Mouse (Mus musculus) embryo, embryonic 10.5 days (tissue): Measurements from ENCODE around the gene Nup107.

Experiments used
- DNase-seq: peaks from one replicate; pipeline ENCODE4 v3.0.0-alpha.2; 2015; ENCODE audit warnings: low spot score

Nup107 gene

DNA sequence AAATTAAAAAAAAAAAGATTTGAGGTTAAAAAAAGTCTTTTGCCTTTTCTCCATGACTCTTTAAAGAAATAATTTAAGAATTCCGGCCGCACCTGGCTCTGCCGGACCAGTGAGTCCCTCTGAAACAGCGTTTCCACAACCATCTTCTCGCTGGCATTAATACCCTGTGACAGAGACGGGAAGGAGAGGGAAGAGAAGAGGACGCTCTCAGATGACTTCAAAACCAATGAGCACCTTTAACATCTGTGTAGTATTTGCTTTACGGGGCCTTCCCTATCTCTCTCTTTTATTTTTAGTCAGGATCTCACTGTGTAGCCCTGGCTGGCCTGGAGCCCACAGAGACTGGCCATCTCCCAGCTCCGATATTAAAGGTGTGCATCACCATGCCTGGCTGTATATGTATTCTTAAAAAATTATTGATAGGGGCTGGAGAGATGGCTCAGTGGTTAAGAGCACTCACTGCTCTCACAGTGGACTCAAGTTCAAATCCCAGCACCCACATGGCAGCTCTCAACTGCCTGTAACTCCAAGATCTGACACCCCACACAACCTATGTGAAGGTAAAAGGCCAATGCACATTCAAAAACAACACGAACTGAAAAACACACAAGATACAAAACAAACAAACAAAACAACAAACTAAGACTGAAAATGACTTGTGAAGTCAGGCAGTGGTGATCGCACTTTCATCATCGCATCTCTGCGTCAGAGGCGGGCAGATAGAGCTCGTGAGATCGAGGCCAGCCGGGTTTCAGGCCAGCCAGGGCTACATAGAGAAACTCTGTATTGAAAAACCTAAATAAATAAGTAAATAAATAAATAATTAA lies 14.8 kb downstream of the Nup107 start:
- DNase-seq: no peak

DNA sequence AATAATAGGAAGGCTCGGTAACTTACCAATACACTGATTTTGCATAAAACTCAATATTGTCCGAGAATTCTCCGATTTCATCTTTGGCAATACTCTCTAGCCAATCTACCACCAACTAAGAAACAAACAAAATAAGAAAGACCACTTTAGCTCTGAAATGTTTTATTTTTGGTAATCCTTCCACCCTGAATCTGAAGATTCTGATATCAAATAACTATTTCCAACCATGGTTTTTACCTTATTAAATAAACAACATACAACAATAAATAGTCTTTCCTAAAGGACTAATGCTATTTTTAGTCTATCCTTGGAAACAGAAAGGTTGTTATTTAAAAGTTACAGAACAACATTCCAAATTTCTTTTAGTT lies 15.4 kb downstream of the Nup107 start:
- DNase-seq: no peak

DNA sequence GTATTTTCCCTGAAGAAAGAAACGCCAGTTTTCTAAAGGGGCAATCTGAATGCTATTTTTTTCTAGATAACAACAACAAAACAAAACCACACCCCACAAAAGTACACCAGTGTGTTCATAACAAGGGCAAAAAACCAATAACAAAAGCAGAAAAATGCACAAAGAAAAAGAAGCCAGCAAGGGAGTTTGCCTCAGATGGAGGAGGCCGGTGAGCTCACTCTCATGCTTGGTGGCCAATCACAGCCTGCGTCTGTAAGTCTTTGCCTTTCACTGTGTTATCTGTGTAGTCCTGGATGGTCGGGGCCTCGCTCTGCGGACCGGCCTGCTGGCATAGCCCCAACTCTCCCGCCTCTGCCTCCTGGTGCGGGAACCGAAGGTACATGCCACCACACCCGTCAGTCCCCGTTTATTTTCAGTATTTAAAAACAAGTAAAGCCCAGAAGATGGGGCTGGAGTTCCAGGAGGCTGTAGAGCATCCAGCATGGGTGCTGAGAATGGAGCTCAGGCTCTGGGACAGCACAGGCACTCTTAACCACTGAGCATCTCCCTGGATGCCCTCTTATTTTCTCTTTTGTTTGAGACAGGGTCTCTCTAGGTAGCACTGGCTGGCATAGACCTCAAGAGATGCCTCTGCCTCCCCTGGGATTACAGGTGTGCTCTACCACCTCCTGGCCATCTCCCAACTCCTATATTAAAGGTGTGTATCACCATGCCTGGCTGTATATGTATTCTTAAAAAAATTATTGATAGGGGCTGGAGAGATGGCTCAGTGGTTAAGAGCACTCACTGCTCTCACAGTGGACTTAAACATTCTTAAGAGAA lies 16.0 kb downstream of the Nup107 start:
- DNase-seq: no peak

DNA sequence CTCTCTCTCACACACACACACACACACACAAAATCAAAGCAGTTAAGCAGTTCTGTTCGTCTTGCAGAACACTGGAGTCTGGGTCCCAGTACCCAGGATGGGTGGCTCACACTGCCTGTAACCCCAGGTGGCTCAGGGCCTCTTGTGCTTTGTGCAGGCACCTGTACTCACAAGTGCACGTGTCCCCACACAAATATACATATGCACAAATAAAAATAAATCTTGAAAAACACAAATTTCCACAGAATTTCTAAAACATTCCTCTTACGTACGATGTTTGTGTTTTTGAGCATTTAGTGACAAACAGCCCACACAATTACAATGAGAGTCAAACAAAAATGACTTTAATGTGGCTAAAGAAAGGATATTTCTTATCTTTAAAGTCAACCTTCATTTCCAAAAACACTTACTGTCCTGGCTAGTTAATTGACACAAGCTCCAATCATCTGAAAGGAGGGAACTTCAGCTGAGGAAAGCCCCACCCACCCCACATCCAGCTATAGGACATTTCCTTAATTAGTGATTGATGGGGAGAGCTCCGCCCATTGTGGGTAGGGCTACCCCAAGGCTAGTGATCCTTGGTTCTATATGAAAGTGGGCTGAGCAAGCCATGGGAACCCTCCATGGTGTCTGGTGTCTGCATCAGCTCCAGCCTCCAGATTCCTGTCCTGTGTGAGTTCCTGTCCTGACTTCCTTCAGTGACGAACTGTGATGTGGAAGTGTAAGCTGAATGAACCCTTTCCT lies 16.9 kb downstream of the Nup107 start:
- no peak for DNase-seq

DNA sequence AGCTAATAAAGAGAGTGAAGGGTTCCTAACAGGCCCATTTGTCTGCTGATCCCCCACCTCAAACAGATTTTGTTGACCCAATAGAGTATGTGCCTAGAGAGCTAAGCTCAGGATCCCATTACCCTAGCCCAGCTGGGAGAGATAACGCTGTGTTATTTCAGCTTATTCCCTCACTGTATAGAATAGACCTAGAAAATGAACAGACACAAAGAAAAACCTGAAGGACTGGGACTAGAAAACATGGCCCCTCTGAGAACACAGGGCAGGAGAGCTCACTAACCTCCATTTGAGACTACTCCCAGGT lies 17.7 kb downstream of the Nup107 start:
- no peak for DNase-seq

DNA sequence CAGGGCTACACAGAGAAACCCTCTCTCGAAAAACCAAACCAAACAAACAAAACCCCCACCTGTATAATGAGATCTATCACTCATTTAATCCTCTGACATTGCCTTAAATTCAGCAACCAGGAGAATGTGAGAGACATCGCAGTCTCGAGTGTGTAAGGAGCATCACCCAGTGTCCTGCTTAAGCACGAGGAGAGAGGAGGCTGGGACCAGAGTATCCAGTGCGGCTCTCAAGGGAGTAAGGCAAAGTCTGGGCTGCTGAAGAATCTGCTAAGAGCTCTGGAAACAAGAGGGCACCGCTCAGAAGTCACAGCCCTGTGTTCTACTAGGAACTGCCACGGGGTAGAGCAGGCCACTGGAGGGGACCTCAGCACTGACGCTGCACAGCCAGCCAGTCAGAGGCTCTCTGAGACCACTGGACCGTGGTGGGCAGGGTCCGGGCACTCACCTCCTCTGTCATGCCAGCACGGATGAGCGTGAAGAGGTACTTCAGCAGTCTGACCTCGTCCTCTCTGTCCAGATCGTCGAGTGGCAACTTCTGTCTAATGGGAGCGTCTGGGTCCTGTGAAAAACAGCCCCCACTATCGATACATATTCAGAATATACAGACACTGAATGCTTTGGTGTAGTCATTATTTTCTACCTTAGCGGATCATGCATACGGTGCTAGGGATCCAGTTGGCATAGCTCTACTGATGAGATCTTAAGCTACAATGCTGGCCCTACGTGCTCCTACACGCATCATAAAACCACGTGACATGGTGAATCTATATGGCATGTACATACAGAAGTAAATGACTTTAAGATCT lies 18.3 kb downstream of the Nup107 start:
- no peak for DNase-seq

DNA sequence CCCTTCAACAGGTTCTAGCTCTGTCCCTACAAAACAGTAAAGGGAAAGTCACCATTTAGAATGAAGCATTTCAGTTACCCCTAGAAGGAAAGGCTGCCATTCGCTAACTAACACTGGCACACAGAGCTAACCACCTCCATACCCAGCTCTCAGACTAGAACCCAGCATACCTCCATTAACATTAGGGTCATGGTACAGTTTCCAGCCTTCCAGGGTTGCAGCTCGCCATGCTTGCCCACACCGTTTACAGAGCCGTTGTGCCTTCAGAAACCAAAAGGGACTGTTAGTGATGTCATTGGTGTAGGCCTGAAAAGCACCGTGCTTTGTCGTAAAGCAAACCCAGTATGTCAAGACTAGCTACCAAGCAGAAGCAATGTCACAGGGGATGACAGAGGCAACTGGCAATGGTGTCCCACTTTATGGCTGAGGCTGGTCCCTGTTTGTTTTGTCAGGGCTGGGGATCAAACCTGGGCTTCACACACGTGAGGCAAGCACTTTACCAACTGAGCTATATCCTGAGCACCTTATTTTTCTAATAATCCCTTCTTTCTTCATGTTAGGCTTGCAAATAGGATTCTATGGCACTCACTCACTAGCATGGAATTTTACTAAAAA lies 19.3 kb downstream of the Nup107 start:
- DNase-seq: no peak

DNA sequence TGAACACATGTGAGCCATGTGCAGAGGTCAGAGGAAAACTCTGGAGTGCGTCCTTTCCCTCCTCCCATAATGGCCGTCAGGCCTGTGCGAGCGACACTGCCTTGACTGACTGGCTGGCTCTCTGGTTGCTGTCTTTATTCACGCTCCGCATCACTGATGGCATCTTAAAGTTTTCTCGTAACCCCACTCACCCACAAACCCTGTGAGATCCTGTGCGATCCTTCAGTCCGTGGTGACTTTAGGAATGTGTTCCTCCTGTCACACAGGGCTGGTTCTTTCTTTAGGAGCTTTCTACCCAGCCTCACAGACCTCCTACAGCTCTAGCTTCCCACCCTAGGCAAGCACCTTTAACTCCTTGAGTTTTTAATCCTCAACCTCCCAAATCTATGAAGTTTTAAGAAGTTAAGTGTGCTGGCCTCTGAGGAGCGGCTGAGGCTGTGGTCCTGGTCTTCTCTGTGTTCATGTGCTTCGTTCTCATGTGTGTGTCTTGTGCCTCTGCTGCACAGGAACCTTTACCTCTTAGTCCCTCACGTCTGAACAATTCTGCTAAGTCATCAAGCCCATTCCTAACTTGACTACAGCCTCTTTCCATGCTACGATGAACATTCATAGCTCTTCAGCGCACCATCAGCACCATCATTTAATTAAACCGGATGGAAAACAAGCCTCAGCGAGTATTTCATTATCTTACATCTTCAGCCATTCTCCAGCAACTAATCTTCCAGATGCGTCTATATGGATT lies 20.0 kb downstream of the Nup107 start:
- no peak for DNase-seq

DNA sequence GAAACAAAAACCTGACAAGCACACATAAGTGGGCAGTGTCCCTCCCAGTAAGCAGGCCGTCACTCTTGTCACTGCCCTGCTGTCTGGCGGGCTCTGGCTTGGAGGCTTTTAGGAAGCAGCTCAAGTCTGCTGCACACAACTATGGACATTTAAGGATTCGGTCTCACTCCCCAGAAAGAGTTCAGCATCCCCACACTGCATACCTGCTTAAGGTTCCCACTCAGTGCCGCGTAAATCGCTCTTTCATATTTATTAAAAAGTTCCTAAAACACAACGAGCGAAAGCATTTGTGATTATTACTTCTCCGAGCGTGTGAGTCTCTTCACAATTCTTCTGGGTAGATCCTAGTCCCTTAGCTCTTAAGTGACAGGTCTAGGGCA lies 21.4 kb downstream of the Nup107 start:
- no peak for DNase-seq

DNA sequence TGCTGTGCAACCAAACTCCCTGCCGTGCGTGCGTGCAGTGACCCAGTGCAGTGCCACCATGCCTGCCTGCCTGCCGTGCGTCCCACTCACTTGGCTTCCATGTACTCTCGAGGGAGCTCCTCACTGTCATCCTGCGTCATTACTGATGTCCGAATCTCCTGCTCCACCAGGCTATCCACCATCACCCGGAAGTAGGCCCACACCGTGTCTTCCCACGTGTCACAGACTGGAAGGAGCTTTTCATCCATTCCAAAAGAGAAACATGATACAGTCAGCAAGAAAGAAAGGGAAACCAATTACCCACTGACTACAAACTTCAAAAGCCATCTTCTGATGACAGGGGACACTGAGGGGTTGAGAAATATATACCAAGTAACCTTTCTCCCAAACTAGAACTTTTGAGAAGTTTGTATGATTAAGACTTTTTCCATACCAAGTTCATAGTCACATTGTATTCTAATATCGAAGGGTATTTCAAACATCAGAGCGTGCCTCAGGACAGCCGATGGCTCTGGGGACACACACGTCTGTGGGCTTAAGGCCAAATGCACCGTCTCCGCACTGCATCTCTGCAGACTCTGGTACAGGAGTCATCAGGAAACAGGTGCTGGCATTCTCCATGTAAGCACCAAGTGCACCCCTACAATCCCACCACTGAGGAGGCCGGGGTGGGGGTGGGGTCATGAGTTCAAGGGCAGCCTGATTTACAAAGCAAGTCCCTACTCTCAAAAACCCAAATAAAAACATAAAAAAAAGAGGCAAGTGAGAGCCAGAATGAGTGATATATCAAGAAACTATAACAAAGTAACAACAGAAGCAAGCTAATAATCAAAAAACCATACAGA lies 22.0 kb downstream of the Nup107 start:
- DNase-seq: no peak

DNA sequence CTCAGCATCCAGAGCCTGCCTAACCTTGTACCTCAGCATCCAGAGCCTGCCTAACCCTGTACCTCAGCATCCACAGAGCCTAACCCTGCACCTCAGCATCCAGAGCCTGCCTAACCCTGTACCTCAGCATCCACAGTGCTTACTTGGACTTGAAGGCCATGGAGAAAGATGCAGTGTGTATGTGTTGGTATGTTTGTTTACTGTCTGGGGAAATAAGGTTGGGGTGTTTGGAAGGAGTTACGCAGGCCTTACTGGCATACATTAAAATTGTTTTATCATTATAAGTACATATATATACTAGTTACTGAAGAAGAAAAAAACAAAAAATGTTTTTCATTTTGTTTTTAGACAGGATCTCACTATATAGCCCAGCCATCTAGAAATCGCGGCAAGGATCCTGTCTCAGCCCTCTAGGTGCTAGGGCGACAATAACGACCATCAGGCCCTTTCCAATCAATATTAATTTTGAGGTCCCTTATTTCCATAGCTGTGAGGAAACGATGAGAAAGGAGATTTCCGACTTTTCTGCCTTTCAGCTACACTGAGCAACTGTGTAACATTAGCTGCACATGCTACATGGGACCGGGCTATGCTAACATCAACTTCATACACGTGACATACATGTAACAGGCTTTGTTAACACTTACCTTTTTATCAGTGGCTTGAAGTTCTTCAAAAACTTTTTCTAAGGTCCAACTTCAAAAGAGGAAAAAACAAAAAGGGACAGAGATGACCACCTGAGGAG lies 22.8 kb downstream of the Nup107 start:
- no peak for DNase-seq

DNA sequence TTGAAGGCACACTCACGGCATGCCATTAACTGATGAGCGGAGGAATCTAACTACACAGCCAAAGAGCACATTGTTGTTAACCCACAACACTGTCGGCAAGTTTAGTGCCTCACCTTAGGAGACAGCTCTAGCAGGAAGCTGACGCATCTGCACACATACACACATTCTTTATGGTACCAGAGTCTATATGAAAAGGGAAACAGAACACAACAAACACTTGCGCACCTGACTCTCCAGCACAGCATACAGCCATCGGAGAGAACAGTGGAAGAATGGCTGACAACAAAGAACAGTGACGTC lies 24.4 kb downstream of the Nup107 start:
- no peak for DNase-seq

DNA sequence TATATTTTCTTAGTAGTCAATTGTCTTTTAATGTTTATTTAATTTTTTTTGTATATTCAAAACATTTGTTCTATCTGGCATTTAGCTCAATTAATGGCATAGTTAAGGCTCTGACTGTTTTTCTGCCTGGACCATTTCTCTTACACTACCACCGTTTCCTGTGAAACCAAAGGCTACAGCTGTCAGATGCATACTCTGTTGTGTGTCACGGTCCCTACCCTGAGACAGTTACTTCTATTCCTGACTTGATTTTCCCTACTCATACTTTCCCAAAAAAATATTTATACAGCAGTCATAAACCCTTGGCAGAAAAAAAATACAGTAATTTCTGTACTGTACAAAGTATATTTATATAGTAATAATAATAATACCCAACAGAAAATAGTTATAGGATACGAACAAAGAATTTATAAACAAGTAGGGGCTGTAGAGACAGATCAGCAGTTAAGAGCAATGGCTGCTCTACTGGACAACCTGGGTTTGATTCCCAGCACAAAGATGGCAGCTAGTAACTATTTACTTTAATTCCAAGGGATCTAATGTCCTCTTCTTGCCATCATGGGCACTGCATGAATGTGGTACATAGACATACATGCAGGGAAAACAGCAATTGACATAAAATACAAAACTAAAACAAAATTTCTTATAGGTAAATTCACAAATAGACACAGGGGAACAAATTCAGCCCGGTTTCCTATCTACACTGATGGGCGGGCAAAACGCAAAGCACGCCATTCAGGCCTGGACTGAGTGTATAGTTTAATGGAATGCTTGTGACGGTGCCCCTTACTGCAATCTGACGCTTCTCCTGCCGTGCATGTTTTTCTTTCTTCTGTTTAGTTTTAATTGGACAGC lies 25.0 kb downstream of the Nup107 start:
- no peak for DNase-seq

DNA sequence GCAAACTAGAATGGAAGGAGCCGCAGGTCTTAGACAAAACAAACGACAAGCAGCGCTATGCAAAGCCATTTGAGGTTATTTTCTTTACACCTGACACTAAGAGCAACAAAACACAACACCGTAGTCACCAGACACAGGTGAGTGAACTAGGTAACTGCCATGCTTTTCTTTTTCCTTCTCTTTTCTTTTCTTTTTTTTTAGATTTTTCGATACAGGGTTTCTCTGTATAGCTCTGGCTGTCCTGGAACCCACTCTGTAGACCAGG lies 25.7 kb downstream of the Nup107 start:
- no peak for DNase-seq

DNA sequence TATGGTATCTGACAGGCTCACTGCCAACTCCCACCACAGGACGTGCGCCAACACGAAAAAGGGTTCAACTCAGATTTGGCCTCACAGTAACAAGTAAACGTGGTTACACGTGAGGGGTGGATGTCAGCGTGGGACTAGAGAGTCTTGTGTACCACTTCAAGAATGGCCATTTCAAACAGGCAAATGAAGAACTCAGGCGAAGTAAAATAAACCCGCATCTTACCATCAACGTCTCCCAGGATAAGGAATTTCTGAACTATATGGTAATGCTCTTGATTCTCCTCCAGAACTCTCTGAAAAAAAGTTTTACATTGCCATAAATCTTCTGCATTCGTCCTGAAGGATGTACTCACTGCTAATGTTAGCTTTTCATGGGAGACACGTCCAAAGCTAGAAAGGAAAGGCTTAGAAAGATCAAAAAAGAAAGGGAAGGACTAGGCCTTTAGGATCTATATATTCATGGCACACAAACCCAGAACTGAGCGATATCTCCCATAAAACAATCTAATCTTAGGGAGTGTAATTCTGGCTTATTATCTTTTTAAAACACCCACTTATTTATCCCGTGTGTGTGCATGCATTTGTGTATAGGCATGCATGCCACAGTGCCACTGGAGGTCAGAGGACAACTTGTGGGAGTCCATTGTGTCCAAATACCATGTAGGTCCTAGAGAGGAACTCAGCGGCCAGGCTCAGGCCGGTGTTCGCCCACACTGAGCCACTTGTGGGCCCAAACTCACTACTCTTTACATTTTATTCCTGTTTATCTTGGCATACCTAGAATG lies 26.2 kb downstream of the Nup107 start:
- DNase-seq: no peak

DNA sequence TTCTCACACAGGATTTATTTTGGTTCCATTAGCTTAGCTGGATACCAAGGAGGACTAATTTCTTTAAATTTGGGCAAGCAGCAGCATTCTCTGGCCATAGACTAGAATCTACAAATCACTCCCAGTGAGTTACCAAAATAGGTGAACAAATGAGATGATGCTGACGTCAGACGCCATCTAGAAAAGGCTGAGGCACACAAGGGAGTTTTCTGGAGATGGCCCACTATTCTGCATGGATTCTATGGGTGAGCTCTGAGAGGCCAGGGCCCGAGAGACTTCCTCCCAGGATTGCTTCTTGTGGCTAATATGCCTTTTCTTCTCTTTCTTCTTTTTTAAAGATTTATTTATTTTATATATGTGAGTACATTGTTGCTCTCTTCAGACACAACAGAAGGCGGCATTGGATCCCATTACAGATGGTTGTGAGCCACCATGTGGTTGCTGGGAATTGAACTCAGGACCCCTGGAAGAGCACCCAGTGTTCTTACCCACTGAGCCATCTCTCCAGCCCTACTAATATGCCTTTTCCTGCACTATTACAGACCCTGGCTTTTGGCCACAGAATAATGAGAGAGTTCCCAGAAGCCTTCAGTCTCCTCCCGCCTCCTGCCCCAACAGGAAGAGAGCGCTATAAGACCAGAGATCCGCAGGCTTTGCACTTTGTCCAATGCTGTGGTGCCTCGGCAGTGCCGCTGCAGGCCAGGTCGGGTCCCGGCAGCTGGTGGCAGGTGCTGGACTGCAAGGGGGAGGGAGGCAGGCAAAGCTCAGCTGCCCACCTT lies 27.2 kb downstream of the Nup107 start:
- no peak for DNase-seq

DNA sequence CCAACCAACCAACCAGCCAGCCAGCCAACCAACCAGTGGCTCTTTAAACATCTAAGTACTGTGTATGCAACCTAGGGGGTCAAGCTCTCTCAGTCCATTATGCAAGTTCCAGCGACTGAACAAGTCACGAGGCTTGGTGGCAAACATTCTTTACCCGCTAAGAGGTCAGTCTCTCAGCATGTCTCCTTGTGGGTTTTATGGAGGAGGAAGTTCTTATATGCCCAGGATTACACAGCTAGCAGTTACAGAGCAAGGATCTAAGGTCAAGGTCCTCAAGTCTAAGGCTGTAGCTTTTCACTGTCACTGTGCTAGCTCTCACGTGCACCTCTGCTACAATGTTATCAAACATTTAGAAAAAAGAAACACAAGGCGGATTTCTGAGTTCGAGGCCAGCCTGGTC lies 27.9 kb downstream of the Nup107 start:
- no peak for DNase-seq
